11 mouse cellular contexts compared by ENCODE assay signal in the genomic region with DNA sequence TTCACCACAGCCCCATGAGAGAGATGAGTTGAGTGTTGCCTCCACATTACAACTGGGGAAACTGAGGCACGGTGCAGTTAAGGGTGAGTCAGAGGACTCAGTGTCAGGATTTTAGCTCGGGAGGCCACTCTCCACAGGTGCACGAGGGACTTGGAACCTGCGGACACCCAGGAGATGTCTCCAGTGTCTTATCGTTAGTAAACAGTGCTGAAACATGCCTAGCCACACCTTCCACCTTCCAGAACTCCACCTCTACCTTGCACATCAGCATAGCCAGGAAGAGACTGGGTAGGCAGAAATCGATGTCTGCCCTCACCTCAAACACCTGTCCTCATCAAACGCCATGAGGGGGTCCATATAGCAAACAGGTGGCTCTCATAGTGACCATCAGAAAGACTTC.
"Had no signal": no experiment of that assay in that cellular context is flagged by ENCODE, and none has a peak within 500 bp of the region (broad histone marks: within the 10 kb centered on the region; RNA-seq: fewer than 3 reads in every experiment).

No protein-coding gene starts in this region.

- H3K36me3 ChIP-seq: limb, embryonic 13.5 days; midbrain, embryonic 12.5 days; neural tube, embryonic 13.5 days had no signal

- H3K9me3 ChIP-seq: limb, embryonic 13.5 days; neural tube, embryonic 13.5 days had no signal

- H3K4me2 ChIP-seq: limb, embryonic 13.5 days; midbrain, embryonic 12.5 days; neural tube, embryonic 13.5 days had no signal

- H3K9ac ChIP-seq: limb, embryonic 13.5 days; midbrain, embryonic 12.5 days; neural tube, embryonic 13.5 days had no signal

- ATAC-seq: midbrain, embryonic 16.5 days had no signal

- DNase-seq: kidney, adult 9 months; kidney, postnatal 10 days; lung, adult 18-20 months; retina, postnatal 1 day; right cerebral cortex, postnatal 4 days; spleen, adult 18-20 months had no signal

- H3K27ac ChIP-seq: layer of hippocampus, adult 2 months; limb, embryonic 13.5 days; midbrain, embryonic 12.5 days; neural tube, embryonic 13.5 days had no signal

- H3K27me3 ChIP-seq: limb, embryonic 13.5 days; midbrain, embryonic 12.5 days; neural tube, embryonic 13.5 days had no signal

- H3K4me3 ChIP-seq: layer of hippocampus, adult 2 months; limb, embryonic 13.5 days; midbrain, embryonic 12.5 days; neural tube, embryonic 13.5 days had no signal
